Mouse (Mus musculus) erythroblast, adult 5-6 weeks (primary cell): ENCODE data around the gene Nmur1. TPM values are rescaled to one million over a fixed set of nuclear protein-coding genes. Genes with fewer than 3 reads are reported as not detected.
A peak's percentile ranks its signal among the peaks of the same experiment; 100 is the strongest.

Source experiments
- ATAC-seq: replicated peaks from 2 replicates; pipeline ENCODE4 v1.8.0; 2016; ENCODE audit warnings: moderate number of reproducible peaks, mild to moderate bottlenecking, moderate TSS enrichment, inconsistent platforms; ENCODE audit not compliant: poor library complexity, low FRiP score, severe bottlenecking
- total RNA-seq, 2 experiments: library from RNA; stranded (forward) in 1 of 2; stranded (reverse) in 1 of 2; fragments of 150-400 nt in 1 of 2; fragments of 200-764, 138-1000 nt in 1 of 2; gene quantifications; 2 replicates each; pipeline versions ENCODE4 v1.2.3 to v1.2.4; 2015 to 2017; ENCODE audit warnings: low replicate concordance in 2 of 2

Gene Nmur1
- not detected in 2 replicates for total RNA-seq (2015; ENCODE audit: low replicate concordance)
- not detected in 2 replicates for total RNA-seq (2017; ENCODE audit: low replicate concordance)

DNA sequence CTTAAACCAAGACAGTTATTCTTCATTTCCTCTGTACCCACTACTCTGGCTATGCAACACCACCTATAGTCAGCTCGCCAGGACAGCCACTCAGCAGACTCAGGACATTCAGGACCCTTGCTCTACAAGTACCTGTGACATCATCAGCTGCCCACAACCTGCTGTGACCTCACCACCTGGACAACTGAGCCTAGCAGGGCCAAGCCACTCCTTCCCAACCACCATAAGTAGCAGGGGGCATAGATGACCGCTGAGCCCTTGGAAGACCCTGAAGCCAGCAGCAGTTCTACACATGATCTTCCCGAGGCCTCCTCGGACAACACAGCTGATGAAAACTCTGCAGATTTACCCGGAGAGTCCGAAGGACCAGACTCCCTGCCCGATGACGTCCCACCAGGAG, at the start of gene Nmur1, which contains the start of gene Tex44:
Nmur1 (minus strand) TSS at position 101 of the 400 bp plus-strand sequence.
Tex44 (plus strand) TSS at position 202 of the 400 bp plus-strand sequence.
- no peak for ATAC-seq

DNA sequence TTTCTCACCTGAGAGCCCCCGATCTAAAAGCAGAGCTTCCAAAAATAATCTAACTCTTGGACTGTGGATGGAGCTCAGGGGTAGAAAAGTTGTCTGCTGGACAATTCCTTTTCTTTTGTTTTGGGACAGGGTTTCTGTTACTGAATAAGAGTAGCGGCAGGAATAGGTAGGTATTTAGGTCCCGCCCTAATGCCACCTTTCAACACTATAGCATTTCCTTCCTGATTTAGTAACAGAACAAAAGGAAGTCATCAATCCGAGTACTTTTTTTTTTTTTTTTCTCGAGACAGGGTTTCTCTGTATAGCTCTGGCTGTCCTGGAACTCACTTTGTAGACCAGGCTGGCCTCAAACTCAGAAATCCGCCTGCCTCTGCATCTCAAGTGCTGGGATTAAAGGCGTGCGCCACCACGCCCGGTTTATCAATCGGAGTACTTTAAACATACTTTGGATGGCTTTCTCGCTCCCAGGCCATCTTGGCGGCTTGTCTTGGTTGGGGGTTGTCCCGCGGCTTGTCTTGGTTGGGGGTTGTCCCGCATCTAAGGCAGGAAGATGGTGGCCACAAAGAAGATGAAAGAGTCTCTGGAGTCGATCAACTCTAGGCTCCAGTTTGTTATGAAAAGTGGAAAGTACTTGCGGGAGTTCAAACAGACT, 47.2 kb upstream of the Nmur1 start:
- ATAC-seq: no peak

DNA sequence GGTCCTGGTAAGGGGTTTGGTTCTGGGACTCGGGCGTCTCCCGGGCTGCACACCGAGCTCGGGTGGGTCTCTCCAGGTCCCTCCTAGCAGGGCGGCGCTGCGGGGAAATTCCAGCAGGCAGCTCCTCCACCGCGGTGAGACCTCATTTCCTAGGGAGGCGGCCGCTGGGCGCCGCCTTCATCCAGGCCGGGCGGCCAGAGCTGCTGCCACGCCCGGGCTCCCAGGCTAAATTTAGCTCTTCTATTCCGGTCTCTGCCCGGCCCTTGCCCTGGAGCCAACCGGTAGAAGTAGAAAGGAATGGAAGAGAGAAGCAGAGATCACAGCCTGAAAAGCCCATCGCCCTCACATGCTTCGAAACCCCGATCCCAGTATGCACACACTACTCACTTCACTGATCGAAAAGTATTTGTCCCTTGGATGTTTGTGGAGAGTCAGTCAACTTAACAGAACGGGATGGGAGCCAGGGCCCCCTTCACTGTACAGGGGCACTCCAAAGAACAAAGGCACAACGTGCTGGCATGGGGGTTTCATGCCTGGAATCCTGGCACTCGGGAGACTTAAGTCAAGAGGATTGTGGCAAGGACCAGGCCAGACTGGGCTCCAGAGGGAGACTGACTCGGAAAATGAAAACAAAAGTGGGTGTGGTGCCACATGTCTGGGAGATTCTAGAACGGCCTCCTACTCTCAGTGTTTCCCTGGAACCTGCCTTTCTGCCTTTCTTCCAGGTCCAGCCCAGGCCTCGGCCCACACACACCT, 46.3 kb upstream of the Nmur1 start:
- peak; percentile 87 for ATAC-seq

DNA sequence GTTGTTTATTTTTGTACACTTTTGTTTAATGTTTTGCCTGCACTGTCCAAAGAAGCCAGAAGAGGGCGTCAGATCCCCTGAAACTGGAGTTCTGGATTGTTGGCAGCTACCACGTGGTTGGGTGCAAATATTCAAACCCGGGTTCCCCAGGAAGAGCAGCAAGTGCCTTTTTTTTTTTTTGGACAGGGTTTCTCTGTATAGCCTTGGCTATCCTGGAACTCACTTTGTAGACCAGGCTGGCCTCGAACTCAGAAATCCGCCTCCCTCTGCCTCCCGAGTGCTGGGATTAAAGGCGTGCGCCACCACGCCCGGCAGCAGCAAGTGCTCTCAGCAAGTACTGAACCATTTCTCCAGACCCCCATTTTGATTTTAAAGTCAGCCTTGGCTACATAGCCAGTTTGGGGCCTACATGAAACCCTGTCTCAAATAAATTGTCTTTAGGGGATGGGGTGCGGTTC, 45.5 kb upstream of the Nmur1 start:
- ATAC-seq: 0 out of 2 replicates have a peak, but pooled peaks have one; percentile 45

DNA sequence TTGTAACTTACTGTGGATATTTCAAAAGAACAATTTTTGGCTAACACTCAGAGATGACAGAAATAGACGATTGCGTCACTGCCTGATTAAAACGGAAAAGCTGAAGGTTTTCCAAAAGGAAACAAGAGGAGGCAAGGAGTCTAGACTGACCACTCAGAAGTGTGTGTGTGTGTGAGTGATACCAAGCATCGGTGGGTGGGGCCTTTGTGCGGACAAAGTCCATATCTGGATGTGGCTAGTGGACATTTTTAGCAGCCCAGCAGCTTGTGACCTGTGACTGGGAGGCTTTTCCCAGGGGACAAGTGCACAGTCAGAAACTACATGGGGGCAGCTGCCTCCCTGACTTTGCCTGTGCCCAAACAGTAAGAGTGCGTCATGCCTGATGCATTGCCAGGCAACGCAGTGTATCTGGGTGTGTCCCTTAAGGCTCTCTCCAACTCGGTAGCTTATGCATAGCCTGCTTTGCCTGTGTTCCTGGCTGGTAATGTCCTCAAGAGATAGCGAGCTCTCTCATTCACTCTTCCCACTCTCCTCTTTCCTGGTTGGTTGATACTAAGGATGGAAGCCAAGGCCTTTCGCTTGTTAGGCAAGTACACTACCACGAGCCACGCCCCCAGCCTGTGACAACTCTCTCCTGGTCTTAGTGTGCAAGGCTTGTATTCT, 44.6 kb upstream of the Nmur1 start:
- ATAC-seq: peak; percentile 49; the same call in 1 of the 2 replicates

DNA sequence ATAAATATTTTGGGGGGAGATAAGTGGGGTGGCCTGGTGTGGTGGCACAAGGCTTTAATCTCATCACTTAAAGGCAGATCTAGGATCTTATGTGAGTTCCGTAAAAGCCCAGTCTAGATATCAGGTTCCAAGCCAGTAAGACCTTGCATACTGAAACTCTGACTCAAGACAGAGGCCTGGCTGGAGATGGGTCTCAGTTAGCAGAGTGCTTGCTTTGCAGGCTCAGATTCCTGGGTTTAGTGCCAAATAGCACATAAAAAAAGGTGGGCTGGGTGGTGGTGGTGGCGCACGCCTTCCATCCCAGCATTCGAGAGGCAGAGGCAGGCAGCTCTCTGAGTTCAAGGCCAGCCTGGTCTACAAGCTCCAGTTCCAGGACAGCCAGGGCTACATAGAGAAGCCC, 43.8 kb upstream of the Nmur1 start:
- no peak for ATAC-seq

DNA sequence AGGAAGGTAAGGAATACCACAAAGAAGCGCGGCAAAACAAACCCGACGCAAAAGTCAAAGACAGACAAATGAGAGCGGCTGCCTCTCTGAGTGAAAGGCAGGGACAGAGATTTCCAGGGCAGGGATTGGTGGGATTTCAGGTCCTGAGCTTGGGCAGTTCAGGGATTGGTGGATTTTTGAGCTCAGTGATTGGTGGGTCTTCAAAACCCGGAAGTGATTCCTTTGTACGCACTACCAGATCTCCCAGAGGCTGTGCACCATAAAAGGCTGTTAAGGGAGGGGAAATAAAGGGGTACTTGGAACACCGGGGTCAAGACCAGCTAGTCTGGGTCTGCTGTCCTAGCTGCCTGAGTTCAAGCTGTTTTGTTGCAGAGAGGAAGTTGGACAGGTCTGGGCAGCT, 41.4 kb upstream of the Nmur1 start:
- no peak for ATAC-seq

DNA sequence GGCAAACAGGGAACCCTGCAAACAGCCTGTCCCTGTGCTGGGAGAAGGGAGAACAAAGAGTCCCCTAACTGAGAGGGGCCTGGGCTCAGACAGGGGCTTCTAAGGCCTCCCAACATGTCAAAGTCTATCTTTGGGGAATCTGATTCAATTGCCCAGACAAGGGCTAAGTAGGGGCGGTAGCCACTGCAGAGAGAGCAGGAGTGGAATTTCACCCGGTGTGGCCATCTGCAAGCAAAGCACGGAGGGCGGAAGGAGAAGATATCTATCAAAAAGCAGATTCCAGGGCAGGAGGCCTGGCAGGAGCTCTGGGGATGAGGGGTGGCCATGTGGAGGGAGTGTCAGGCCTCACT, 38.8 kb upstream of the Nmur1 start:
- ATAC-seq: no peak

DNA sequence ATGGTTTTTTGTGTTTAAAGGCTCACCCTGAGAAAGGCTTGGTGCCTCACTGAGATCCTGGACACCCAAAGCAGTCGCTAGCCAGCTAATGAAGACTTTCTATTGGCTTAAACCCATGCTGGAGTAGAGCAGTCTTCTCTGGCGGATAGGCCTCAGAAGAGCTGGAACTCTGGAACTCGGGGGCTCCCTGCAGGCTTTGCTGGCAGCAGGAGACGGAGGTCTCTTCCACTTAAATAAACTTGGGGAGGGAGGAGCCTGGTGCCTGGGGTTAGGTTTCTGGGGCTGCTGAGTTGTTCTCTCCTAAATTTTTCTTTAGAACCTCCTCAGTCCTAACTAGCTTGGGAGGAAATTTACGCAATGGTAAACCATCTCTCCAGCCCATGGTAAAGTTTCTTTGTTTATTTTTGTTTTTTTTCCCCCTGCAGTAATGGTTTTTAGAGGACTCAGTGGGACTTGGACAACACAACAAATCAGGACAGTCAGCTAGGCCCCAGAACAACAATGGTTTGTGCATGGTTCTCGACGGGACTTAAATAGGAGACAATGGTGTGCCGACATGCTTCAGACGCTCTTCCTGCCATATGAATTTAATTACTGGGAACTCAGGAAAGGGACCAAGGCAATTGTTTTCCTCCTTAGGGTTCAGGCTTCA, 38.3 kb upstream of the Nmur1 start:
- no peak for ATAC-seq

DNA sequence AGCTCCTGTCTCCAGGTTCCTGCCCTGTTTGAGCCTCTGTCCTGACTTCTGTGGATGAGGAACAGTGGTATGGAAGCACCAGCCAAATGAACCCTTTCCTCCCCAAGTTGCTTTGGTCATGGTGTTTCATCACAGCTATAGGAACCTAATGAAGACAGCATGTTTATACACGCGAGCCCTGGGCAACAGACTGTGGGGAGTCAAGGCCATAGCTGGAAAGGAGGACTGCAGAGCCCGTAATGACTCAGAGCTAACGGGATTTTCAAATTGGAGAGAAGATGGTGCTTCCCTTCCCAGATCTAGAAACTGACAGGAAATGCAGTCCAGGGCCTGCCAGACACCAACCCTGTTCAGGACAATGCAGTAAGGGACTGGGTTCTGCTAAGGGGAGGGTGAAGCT, 33.3 kb upstream of the Nmur1 start:
- no peak for ATAC-seq

DNA sequence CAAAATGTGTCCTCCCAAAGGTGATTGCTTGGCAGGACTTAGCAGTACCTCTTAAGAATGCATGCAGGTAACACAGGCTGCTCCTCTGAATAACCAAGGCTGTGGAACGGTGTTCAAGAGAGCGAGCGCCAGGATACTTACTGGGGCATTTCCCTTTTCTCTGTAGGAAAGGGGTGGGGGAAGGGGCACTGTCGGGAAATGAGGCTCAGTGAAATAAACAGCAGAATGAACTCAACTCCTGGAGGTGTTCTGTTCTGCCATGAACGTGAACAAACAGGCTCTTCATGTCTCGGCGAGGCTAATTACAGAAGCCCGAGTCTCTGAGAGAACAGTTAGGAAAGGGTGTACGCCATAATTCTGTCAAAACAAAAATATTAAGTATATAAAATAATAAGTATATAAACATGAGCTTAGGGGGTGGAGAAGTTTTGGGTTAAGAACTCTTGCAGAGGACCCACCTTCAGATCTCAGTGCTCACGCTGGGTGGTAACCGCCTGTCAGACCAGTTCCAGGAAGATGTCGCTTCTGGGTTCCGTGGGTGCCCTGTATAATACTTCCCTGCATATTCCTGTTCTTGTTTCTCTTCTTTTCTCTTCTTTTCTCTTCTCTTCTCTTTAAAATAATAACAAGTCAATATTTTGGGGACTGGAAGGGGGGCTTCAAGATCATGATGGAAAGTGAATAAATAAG, 31.0 kb upstream of the Nmur1 start:
- no peak for ATAC-seq

DNA sequence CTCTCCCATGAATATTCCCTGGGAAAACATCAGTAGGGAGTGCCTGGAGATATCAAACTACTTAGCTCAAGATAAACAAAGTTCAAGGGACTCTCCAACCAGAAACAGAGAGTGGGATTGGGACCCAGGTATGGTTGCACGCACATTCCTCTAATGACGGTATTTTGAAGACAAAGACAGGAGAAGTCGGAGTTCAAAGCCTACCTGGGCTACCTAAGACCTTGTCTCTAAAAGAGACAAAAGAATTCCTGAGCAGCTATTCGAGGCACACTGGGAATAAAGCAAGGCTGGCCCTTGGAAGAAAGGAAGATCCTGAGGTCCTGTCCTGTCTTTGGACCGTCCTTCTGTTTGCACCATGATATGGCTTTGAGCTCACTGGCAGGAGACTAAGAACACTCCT, 26.7 kb upstream of the Nmur1 start:
- no peak for ATAC-seq

DNA sequence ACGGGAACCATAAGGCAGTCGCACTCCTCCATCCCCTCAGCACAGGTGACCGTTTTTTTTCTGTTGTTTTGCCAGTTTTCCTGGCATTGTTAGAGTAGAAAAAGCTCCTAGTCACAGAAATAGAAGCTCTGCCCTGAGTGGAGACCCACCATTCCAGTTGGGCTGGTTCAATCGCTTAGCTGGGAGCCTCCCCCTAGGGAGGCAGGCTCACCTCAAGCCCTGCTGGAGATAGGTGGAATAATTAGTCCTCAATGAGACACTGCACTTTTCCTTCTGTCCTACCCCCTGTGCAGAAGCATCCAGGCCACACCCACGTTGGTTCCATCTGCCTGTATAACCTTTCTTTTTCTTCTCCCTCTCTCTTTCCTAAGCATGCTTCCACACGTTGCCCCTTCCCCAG, 23.9 kb upstream of the Nmur1 start:
- ATAC-seq: no peak

DNA sequence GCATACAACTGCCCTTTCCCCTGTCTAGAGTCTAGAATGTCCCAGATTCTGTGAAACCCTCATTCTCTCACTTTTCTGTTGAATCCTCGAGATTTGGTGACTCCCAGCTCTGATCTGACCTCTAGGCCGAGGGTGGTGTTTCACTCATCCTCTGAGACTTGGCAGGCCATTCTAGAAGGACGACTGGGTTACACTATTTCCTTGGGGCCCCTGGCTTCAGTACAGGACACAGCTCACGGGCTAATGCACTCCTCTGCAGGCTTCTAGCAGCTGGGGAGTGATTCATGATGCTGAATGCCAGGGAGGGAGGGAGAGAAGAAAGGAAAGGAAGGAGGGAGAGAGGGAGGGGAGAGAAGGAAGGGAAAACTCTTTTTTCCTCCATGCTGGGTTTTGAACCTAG, 22.2 kb upstream of the Nmur1 start:
- no peak for ATAC-seq

DNA sequence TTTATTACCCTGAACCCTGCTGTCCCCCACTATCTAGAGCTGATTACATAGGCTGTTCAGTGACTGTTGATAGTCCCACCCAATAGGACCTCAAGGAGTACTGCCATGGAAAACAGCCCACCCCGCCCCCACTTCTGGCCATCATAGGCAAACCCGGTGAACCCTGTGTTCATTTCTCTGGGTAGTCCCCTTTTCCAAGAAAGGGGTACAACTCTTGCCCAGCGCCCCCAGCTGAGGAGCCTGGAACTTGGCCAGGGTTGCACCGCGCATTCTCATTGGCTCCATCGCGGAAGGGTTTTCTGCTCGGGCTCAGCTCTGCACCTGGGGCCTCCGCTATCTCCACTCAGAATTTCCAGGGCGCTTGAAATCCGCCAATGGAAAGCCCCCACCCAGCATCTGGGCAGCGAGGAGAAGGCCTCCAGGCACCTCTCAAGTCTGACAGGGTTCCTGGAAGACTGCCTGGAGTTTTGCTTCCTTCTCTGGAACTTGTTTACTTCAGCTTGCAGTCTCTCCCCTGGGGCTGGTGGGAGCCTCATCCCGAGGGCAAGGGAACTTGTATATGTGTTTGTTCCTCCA, 21.7 kb upstream of the Nmur1 start:
- no peak for ATAC-seq

DNA sequence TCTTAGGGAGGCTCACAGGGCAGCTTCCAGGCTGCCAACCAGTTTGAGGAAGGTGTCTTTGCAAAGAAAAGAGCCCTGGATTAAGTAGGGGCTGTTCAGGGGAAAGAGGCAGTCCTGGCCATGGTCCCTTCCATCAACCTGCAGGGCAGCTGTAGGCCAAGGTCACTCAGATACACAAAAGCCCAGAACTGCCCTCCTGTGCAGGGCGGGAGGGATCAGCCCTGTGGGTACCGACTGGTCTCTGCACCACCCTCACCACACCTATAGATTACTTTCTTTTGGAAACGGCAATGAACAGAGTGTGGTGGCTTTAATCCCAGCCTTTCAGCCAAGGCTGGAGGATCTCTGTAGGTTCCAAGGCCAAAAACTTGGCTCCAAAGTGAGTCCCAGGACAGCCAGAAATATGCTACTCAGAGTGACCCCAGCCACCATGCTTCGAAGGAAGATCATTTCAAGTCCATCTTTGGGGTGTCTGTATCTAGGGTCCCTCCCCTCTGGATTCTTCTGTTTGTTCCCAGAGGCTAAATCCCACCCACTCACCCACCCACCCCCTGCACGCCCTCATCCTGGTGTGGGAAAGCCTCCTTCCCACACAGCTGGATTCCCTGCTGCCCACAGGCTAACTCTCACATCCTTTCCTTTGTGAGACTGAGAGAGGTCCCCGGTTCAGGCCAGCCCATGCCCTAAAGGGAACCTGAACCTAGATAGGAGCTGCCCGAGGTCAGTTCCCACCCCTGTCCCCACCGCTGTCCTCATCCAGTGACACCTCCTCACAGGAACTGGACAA, 17.6 kb upstream of the Nmur1 start:
- ATAC-seq: no peak

DNA sequence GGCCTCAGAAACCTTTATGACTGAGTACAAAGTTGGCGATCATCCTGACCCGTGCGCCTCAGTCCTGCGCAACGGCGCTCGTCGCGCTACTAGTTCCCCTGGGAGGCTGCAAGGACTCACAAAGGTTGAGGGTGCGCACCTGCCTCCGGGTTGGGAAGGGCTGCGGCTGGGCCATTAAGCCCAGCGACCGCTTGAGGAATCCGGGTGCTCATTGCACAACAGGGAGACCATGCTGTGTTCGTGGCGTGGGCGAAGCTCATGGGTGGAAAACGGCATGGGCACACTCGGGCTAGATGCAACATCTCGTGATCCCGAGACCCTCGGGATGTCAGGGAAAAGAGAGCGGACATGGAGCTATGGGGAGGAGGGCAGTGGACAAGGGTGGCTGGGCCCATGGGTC, 16.8 kb upstream of the Nmur1 start:
- ATAC-seq: 0 out of 2 replicates have a peak, but pooled peaks have one; percentile 9

DNA sequence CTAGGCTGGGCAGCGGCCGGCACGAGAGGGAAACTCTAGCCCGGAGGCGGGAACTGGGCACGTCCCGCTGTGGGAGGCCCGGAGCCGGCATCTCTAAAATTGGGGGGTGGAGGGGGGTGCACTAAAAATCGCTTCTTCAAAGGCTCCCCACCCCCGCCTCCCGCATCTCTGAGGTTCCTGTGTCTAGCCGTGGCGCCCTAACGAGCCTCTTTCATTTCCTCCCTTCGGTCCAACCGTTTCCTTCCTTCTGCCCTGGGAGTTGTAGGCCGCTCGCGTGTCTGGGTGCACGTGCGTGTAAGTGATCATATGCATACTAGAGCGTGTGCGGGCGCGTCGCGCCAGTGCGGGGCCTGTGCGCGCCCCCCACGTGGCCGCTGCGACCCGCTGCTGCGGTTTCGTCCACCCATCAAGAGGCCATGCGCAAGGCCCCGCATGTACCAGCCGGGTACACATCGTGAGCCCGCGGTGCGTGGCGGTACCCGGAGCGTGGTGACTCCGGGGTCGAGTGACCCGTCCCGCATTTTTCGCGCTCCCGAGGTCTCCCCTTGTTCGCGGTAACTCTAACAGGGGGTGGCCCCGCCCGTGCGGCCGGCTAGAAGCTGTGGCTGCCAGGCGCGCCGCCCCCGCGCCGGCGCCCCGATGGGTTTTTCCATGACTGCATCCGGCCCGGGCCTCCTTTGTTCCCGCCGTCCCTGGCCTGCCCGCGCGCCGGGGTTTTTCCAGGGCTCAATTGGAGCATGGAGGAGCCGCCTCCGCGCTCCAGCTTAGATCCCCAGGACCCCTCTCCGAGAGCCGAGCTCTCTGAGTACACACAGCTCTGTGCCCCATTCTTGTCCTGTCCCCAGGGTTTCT, 16.2 kb upstream of the Nmur1 start:
- ATAC-seq: 0 out of 2 replicates have a peak, but pooled peaks have one; percentile 10
